Mouse (Mus musculus): ENCODE results near the gene Dppa4. TPM values are rescaled to one million over a fixed set of nuclear protein-coding genes. Genes with fewer than 3 reads are reported as not detected.

The Dppa4 gene
- polyA plus RNA-seq, 1 experiment from 2014 or later: not detected

Other genes with a start within 250 kb of the Dppa4 start
- not detected in 2 replicates for gene Dppa2, start 20.2 kb downstream of the Dppa4 start, polyA plus RNA-seq (2014; fragmentation: Nextera tagmentation; extraction: Ambion mirVana)
- not detected in 2 replicates for gene Gm5485, start 128.7 kb downstream of the Dppa4 start, polyA plus RNA-seq (2014; fragmentation: Nextera tagmentation; extraction: Ambion mirVana)
- 0.07 and 0.15 TPM in 2 replicates for gene Morc1, start 147.5 kb downstream of the Dppa4 start, polyA plus RNA-seq (2014; fragmentation: Nextera tagmentation; extraction: Ambion mirVana)

All from hindbrain, embryonic 14.5 days (tissue).